Mouse (Mus musculus): ENCODE results near the gene Tlx2. TPM values are rescaled to one million over a fixed set of nuclear protein-coding genes. Genes with fewer than 3 reads are reported as not detected.

Tlx2 gene
- polyA plus RNA-seq, 1 experiment from 2014 or later: 30.4 TPM

DNA sequence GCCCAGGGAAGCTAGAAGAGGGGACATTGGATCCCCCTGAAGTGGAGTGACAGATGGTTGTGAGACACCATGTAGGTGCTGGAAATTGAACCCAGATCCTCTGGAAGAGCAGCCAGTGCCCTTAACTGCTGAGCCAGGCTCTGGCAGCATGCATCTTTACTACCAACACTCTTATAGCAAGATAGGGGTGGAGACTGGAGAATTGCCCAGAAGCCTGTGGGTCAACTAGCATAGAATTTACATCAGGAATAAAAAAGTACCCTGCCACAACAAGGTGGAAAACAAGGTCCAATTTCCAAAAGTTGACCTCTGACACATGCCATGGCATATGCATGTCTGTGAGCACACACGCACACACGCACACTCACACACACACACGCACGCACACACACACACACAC is 44.9 kb downstream of the Tlx2 start:
- no peak overlapping the region for H3K4me3 ChIP-seq (ENCODE audit: low read depth, low read length)
- ATAC-seq (ENCODE audit: insufficient read depth, low FRiP score, low TSS enrichment) (no peak), DNase-seq (ENCODE audit: low spot score) (no peak)
- H3K9me3 ChIP-seq (ENCODE audit: control insufficient read depth, low read length): no peaks in the 10 kb centered on the region
- no peaks in the 10 kb centered on the region for H3K4me1 ChIP-seq (ENCODE audit: control insufficient read depth, insufficient read depth, low read length)
- H3K36me3 ChIP-seq (ENCODE audit: control insufficient read depth, insufficient read depth, low read length): no peaks in the 10 kb centered on the region
- H3K27ac ChIP-seq (ENCODE audit: low read depth, low read length): no peak overlapping the region
- 93% methylated on average over 2 of the region's 4 CpGs for WGBS
- no peak overlapping the region for H3K9ac ChIP-seq (ENCODE audit: low read length)
- H3K4me2 ChIP-seq (ENCODE audit: low read depth): no peak overlapping the region
- H3K27me3 ChIP-seq (ENCODE audit: control insufficient read depth, insufficient read depth, low read length): 0 out of 2 replicates have a peak, but pooled peaks cover 6% of the 10 kb centered on the region

DNA sequence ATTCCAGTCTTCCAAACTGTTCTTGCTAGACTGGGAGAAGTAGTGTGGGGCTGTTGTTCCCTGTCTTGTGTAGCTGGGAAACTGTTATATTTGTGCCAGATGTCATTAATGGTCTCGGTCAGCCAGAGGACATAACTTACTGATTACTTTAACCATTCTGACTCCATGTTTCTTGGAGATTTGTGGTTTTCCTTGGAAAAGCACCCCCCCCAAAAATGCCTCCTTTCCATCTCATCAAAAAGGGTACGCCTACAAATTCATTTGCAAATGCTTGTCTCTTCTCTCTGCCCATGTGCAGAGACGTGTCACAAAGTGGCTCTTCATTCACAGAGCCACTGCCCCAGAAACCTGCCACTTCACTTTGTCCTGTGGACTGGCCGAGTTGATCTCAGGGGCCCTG is 45.7 kb downstream of the Tlx2 start:
- Histone ChIP-seq H3K9me3 (ENCODE audit: control insufficient read depth, low read length) (no peaks in the 10 kb centered on the region), H3K9ac (ENCODE audit: low read length) (no peak overlapping the region), H3K27ac (ENCODE audit: low read depth, low read length) (no peak overlapping the region), H3K36me3 (ENCODE audit: control insufficient read depth, insufficient read depth, low read length) (no peaks in the 10 kb centered on the region), H3K4me3 (ENCODE audit: low read depth, low read length) (no peak overlapping the region), H3K4me2 (ENCODE audit: low read depth) (no peak overlapping the region), H3K4me1 (ENCODE audit: control insufficient read depth, insufficient read depth, low read length) (no peaks in the 10 kb centered on the region), H3K27me3 (ENCODE audit: control insufficient read depth, insufficient read depth, low read length) (0 out of 2 replicates have a peak, but pooled peaks cover 4% of the 10 kb centered on the region)
- ATAC-seq (ENCODE audit: insufficient read depth, low FRiP score, low TSS enrichment) (no peak), DNase-seq (ENCODE audit: low spot score) (no peak)
- WGBS: 78% methylated on average over 4 of the region's 4 CpGs

DNA sequence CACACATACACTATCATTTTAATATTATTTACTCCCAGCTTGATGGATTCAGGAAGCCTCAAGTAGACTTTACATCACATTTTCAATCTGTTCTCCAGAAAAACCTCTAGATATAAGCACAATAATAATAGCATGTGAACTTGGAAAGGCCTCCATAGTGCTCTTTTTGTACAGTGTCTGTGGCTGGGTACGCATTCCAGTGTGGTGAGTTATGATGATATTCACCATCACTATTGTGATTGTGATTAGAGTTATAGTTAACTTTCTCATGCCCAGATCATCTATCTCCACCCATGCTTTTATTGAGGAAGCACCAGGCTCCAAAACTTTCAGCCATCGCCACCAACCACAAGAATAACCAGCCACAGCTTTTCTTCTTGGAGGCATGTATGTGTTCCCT is 46.3 kb downstream of the Tlx2 start:
- no peaks in the 10 kb centered on the region for H3K9me3 ChIP-seq (ENCODE audit: control insufficient read depth, low read length)
- no peaks in the 10 kb centered on the region for H3K4me1 ChIP-seq (ENCODE audit: control insufficient read depth, insufficient read depth, low read length)
- H3K4me2 ChIP-seq (ENCODE audit: low read depth): no peak overlapping the region
- WGBS: 91% methylated on average over 2 of the region's 2 CpGs
- no peak overlapping the region for H3K27ac ChIP-seq (ENCODE audit: low read depth, low read length)
- H3K36me3 ChIP-seq (ENCODE audit: control insufficient read depth, insufficient read depth, low read length): no peaks in the 10 kb centered on the region
- H3K27me3 ChIP-seq (ENCODE audit: control insufficient read depth, insufficient read depth, low read length): 0 out of 2 replicates have a peak, but pooled peaks cover 4% of the 10 kb centered on the region
- no peak overlapping the region for H3K4me3 ChIP-seq (ENCODE audit: low read depth, low read length)
- no peak for ATAC-seq (ENCODE audit: insufficient read depth, low FRiP score, low TSS enrichment)
- DNase-seq (ENCODE audit: low spot score): no peak
- H3K9ac ChIP-seq (ENCODE audit: low read length): no peak overlapping the region

DNA sequence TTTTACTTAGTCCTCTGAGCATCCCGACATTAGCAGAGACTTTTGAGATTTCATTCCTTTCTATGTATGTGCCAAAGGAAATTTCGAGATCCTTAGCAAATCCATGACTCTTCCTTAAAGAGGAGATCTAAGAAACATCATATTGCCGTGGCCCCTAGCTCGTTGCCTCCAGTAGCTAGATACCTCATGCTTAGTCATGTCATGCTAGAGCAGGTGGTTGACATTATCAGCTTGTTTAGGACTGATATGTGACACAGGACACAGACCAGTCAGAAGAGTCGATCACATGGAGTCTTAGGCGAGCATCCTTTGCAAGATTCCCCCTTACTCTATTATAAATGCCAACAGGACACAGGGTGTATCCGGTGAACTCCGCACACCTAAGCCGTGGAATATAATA is 47.1 kb downstream of the Tlx2 start:
- DNase-seq (ENCODE audit: low spot score): no peak
- WGBS: 90% methylated on average over 9 of the region's 9 CpGs
- H3K4me1 ChIP-seq (ENCODE audit: control insufficient read depth, insufficient read depth, low read length): no peaks in the 10 kb centered on the region
- no peak overlapping the region for H3K4me2 ChIP-seq (ENCODE audit: low read depth)
- H3K9ac ChIP-seq (ENCODE audit: low read length): no peak overlapping the region
- ATAC-seq (ENCODE audit: insufficient read depth, low FRiP score, low TSS enrichment): no peak
- no peaks in the 10 kb centered on the region for H3K36me3 ChIP-seq (ENCODE audit: control insufficient read depth, insufficient read depth, low read length)
- no peaks in the 10 kb centered on the region for H3K27me3 ChIP-seq (ENCODE audit: control insufficient read depth, insufficient read depth, low read length)
- H3K4me3 ChIP-seq (ENCODE audit: low read depth, low read length): no peak overlapping the region
- H3K27ac ChIP-seq (ENCODE audit: low read depth, low read length): no peak overlapping the region
- H3K9me3 ChIP-seq (ENCODE audit: control insufficient read depth, low read length): no peaks in the 10 kb centered on the region

DNA sequence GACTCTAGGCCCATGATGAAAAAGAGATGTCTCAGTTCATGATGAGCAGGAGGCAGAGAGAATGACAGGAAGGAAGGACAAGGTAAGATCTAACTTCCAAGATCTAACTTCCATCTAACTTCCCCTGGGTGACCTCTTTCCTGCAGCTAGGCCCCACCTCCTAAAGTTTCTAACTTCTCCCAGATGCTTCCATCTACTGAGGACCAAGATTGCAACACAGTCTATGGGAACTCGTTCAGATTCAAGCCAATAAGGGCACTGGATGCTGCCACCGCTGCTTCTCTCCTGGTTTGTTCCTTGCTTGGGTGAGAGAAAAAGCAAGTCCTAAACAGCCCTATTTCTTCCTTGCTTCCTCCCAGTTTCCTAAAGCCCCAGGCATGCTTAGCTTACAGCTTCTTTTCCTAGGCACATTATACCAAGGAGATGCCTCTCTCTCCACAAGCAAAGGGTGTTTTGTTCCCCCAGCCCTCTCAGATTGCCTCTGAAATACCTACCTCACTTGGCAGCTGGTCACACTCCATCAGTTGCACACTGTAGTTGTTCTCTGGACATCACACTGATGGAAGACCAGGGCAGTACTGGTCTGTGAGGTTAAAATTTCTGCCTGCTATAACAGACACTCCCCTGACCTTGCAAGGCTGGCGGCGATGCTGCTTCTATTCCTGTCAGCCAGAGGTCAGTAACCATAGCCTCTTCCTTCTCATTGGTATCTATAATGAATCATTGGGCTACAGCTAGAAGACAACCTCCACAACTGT is 49.1 kb downstream of the Tlx2 start:
- WGBS: 83% methylated on average over 4 of the region's 4 CpGs
- H3K27me3 ChIP-seq (ENCODE audit: control insufficient read depth, insufficient read depth, low read length): no peaks in the 10 kb centered on the region
- ATAC-seq (ENCODE audit: insufficient read depth, low FRiP score, low TSS enrichment) (no peak), DNase-seq (ENCODE audit: low spot score) (no peak)
- H3K4me2 ChIP-seq (ENCODE audit: low read depth): no peak overlapping the region
- no peak overlapping the region for H3K27ac ChIP-seq (ENCODE audit: low read depth, low read length)
- no peaks in the 10 kb centered on the region for H3K9me3 ChIP-seq (ENCODE audit: control insufficient read depth, low read length)
- no peak overlapping the region for H3K9ac ChIP-seq (ENCODE audit: low read length)
- no peak overlapping the region for H3K4me3 ChIP-seq (ENCODE audit: low read depth, low read length)
- no peaks in the 10 kb centered on the region for H3K4me1 ChIP-seq (ENCODE audit: control insufficient read depth, insufficient read depth, low read length)
- H3K36me3 ChIP-seq (ENCODE audit: control insufficient read depth, insufficient read depth, low read length): no peaks in the 10 kb centered on the region

DNA sequence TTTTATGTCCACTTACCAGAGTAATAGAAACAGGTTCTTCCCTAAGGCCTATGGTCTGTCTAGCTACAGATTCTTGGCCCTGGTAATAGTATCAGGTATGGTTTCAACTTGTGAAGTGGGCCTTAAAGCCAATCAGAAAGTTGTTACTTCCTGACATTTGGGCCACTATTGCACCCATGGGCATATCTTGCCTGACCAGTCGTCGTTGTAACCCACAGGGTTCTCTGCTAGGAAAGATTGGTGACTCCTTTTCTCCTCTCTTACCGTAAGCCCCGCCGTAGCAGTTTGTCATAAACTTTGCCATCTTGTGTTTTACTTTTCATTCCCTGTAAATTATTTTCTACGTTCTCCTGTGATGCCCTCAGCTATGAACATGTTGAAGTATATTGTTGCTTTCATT is 50.0 kb downstream of the Tlx2 start:
- Histone ChIP-seq H3K36me3 (ENCODE audit: control insufficient read depth, insufficient read depth, low read length) (no peaks in the 10 kb centered on the region), H3K4me1 (ENCODE audit: control insufficient read depth, insufficient read depth, low read length) (no peaks in the 10 kb centered on the region), H3K4me2 (ENCODE audit: low read depth) (no peak overlapping the region), H3K9me3 (ENCODE audit: control insufficient read depth, low read length) (no peaks in the 10 kb centered on the region), H3K27me3 (ENCODE audit: control insufficient read depth, insufficient read depth, low read length) (no peaks in the 10 kb centered on the region), H3K9ac (ENCODE audit: low read length) (no peak overlapping the region), H3K4me3 (ENCODE audit: low read depth, low read length) (no peak overlapping the region), H3K27ac (ENCODE audit: low read depth, low read length) (no peak overlapping the region)
- 86% methylated on average over 6 of the region's 6 CpGs for WGBS
- DNase-seq (ENCODE audit: low spot score) (no peak), ATAC-seq (ENCODE audit: insufficient read depth, low FRiP score, low TSS enrichment) (no peak)

DNA sequence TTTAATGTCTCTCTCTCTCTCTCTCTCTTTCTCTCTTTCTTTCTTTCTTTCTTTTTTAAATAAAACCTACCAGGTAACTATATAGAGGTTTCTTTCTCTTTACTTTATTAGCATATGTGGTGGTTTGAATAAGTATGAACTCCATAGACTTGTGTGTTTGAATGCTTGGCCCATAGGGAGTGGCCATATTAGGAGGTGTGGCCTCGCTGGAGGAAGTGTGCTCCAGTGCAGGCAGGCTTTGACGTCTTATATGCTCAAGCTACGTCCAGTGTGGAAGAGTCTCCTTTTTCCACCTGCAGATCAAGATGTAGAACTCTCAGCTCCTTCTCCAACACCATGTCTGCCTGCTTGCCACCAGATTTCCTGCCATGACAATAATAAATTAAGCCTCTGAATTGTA is 51.0 kb downstream of the Tlx2 start:
- ATAC-seq (ENCODE audit: insufficient read depth, low FRiP score, low TSS enrichment): no peak
- DNase-seq (ENCODE audit: low spot score): no peak
- Histone ChIP-seq H3K27me3 (ENCODE audit: control insufficient read depth, insufficient read depth, low read length) (no peaks in the 10 kb centered on the region), H3K36me3 (ENCODE audit: control insufficient read depth, insufficient read depth, low read length) (no peaks in the 10 kb centered on the region), H3K9ac (ENCODE audit: low read length) (no peak overlapping the region), H3K27ac (ENCODE audit: low read depth, low read length) (no peak overlapping the region), H3K4me3 (ENCODE audit: low read depth, low read length) (no peak overlapping the region), H3K4me1 (ENCODE audit: control insufficient read depth, insufficient read depth, low read length) (no peaks in the 10 kb centered on the region), H3K9me3 (ENCODE audit: control insufficient read depth, low read length) (no peaks in the 10 kb centered on the region), H3K4me2 (ENCODE audit: low read depth) (no peak overlapping the region)
- 72% methylated on average over 3 of the region's 3 CpGs for WGBS

MicroRNAs encoded within 50 kb of the gene (microRNA counts, 519-probe panel; counts per million panel counts)
- microRNA mmu-miR-3470a+mmu-miR-3470b: 171 counts per million, percentile 57 among the panel's probes with 10 or more counts

Small RNA genes lying within 50 kb of the gene (microRNA-seq; reads per million reads assigned to microRNA genes)
- not detected for gene Mir3470a
- gene Mir7040: not detected

Other genes starting within 250 kb of the Tlx2 start
- gene Sema4f, start 130.5 kb downstream of the Tlx2 start, polyA plus RNA-seq (2014; fragmentation: Nextera tagmentation; extraction: Ambion mirVana): 3.0 and 3.4 TPM in 2 replicates
- 0.26 TPM in 1 of 2 replicates, not detected in the other for gene M1ap, start 123.4 kb downstream of the Tlx2 start, polyA plus RNA-seq (2014; fragmentation: Nextera tagmentation; extraction: Ambion mirVana)
- 5.6 and 7.1 TPM in 2 replicates for gene Dok1, start 36.8 kb downstream of the Tlx2 start, polyA plus RNA-seq (2014; fragmentation: Nextera tagmentation; extraction: Ambion mirVana)
- 6.7 and 9.2 TPM in 2 replicates for gene Loxl3, start 36.1 kb downstream of the Tlx2 start, polyA plus RNA-seq (2014; fragmentation: Nextera tagmentation; extraction: Ambion mirVana)
- gene Aup1, start 15.8 kb downstream of the Tlx2 start, polyA plus RNA-seq (2014; fragmentation: Nextera tagmentation; extraction: Ambion mirVana): 122 TPM in 2 replicates
- 33.2 and 34.1 TPM in 2 replicates for gene Htra2, start 15.0 kb downstream of the Tlx2 start, polyA plus RNA-seq (2014; fragmentation: Nextera tagmentation; extraction: Ambion mirVana)
- 1.4 and 1.6 TPM in 2 replicates for gene Dqx1, start 12.4 kb downstream of the Tlx2 start, polyA plus RNA-seq (2014; fragmentation: Nextera tagmentation; extraction: Ambion mirVana)
- gene Pcgf1, start 7.6 kb upstream of the Tlx2 start, polyA plus RNA-seq (2014; fragmentation: Nextera tagmentation; extraction: Ambion mirVana): 41.8 and 42.0 TPM in 2 replicates
- 2.5 and 2.7 TPM in 2 replicates for gene Lbx2, start 16.1 kb upstream of the Tlx2 start, polyA plus RNA-seq (2014; fragmentation: Nextera tagmentation; extraction: Ambion mirVana)
- 3.3 and 3.5 TPM in 2 replicates for gene Ccdc142, start 31.3 kb upstream of the Tlx2 start, polyA plus RNA-seq (2014; fragmentation: Nextera tagmentation; extraction: Ambion mirVana)
- 2.1 and 2.7 TPM in 2 replicates for gene Gm42688, start 31.3 kb upstream of the Tlx2 start, polyA plus RNA-seq (2014; fragmentation: Nextera tagmentation; extraction: Ambion mirVana)
- 118 and 123 TPM in 2 replicates for gene Mrpl53, start 38.7 kb upstream of the Tlx2 start, polyA plus RNA-seq (2014; fragmentation: Nextera tagmentation; extraction: Ambion mirVana)
- gene Mogs, start 45.2 kb upstream of the Tlx2 start, polyA plus RNA-seq (2014; fragmentation: Nextera tagmentation; extraction: Ambion mirVana): 30.5 and 31.9 TPM in 2 replicates
- 169 and 177 TPM in 2 replicates for gene Wbp1, start 51.3 kb upstream of the Tlx2 start, polyA plus RNA-seq (2014; fragmentation: Nextera tagmentation; extraction: Ambion mirVana)
- gene Ino80b, start 55.1 kb upstream of the Tlx2 start, polyA plus RNA-seq (2014; fragmentation: Nextera tagmentation; extraction: Ambion mirVana): 19.8 and 23.4 TPM in 2 replicates
- gene Rtkn, start 65.2 kb upstream of the Tlx2 start, polyA plus RNA-seq (2014; fragmentation: Nextera tagmentation; extraction: Ambion mirVana): 20.6 and 22.1 TPM in 2 replicates
- gene Wdr54, start 86.1 kb upstream of the Tlx2 start, polyA plus RNA-seq (2014; fragmentation: Nextera tagmentation; extraction: Ambion mirVana): 12.2 and 14.5 TPM in 2 replicates
- gene 1700003E16Rik, start 86.1 kb upstream of the Tlx2 start, polyA plus RNA-seq (2014; fragmentation: Nextera tagmentation; extraction: Ambion mirVana): 1.4 and 1.5 TPM in 2 replicates
- gene Dctn1, start 95.6 kb upstream of the Tlx2 start, polyA plus RNA-seq (2014; fragmentation: Nextera tagmentation; extraction: Ambion mirVana): 114 and 125 TPM in 2 replicates
- gene Slc4a5, start 149.5 kb upstream of the Tlx2 start, polyA plus RNA-seq (2014; fragmentation: Nextera tagmentation; extraction: Ambion mirVana): 0.28 and 0.77 TPM in 2 replicates

Data from neural tube, embryonic 11.5 days (tissue).